In the genomic region with DNA sequence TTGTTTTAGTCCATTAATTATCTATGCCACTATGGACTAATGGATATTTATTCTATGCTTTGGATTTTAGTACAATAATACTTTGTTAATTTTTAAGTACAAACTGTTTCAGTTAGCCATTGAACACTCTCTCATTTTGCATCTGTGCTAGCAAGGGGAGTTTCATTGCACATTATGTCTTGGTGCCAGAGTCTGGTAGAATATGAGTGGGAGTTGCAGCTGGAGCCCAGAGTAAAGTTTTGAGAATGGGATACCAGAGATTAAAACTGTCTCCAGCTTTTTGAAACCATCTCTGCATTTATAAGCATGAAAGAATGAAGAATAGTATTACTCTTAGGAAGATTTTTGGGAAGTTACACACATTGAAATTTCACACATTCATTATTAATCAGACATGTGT, we compare ENCODE assay signal across 17 mouse cellular contexts.
DNase-seq lines count a peak whose midpoint lies in the region.
"Had no signal": no experiment of that assay in that cellular context is flagged by ENCODE, and none has a peak within 500 bp of the region (broad histone marks: within the 10 kb centered on the region; RNA-seq: fewer than 3 reads in every experiment).

No protein-coding gene starts in this region.

- DNase-seq in heart, adult 11 months, result peak; percentile 27
- DNase-seq in heart, adult 9 months (ENCODE audit: low spot score in 2 of 2), result no peak
- DNase-seq in layer of hippocampus, adult 9-11 months, result peak; percentile 25
- DNase-seq in layer of hippocampus, postnatal 10 days (ENCODE audit: low spot score in 2 of 2), result no peak
- peak; percentile 51 for DNase-seq in brain, adult 2 months (ENCODE audit: low read depth, low spot score)
- DNase-seq in telencephalon, adult 2 months (ENCODE audit: low read depth, low spot score), result peak; percentile 28
- DNase-seq: adrenal gland, adult 2 months; adrenal gland, postnatal 14 days; cerebellum, adult 11-12 months; cerebellum, adult 8-10 months; cerebellum, postnatal 10 days; cerebellum, postnatal 36 days; embryo, embryonic 11 days; gastrocnemius, postnatal 10 days; gastrocnemius, postnatal 36 days; heart, postnatal 10 days; heart, postnatal 36 days had no signal

Comparison
In these comparisons a context has a peak if more than half of its experiments do, and no peak if none do; other contexts are left out.
1. DNase-seq: peak in heart, adult 11 months (single experiment), layer of hippocampus, adult 9-11 months (single experiment), brain, adult 2 months (single experiment) and telencephalon, adult 2 months (single experiment); none in heart, adult 9 months (0 of 2) and layer of hippocampus, postnatal 10 days (0 of 2).